In genomic region chr13:42949336-42949735, GRCm38 (mm10) we compare ENCODE assay signal across 17 mouse cellular contexts.
"Had no signal": no experiment of that assay in that cellular context is flagged by ENCODE, and none has a peak within 500 bp of the region (broad histone marks: within the 10 kb centered on the region; RNA-seq: fewer than 3 reads in every experiment).

No protein-coding gene starts in this region.

- H3K4me3 ChIP-seq: midbrain, embryonic 10.5 days; midbrain, embryonic 12.5 days; myocyte; neural tube, embryonic 13.5 days; neural tube, embryonic 15.5 days had no signal

- ATAC-seq: midbrain, embryonic 16.5 days had no signal

- H3K36me3 ChIP-seq: midbrain, embryonic 10.5 days; midbrain, embryonic 12.5 days; neural tube, embryonic 13.5 days; neural tube, embryonic 15.5 days had no signal

- H3K27me3 ChIP-seq: midbrain, embryonic 12.5 days; neural tube, embryonic 13.5 days; neural tube, embryonic 15.5 days had no signal

- H3K27ac ChIP-seq: midbrain, embryonic 10.5 days; midbrain, embryonic 12.5 days; neural tube, embryonic 13.5 days; neural tube, embryonic 15.5 days had no signal

- DNase-seq: lung, embryonic 14.5 days; lung, postnatal 10 days; lung, postnatal 4 days; midbrain, embryonic 14.5 days; right cerebral cortex, adult 18-20 months; right cerebral cortex, postnatal 25 days; right cerebral cortex, postnatal 4 days; spleen, adult 18-20 months; thymus, adult 18-20 months; thymus, postnatal 14 days; thymus, postnatal 36 days had no signal

- H3K9ac ChIP-seq: lung, embryonic 14.5 days; midbrain, embryonic 12.5 days; neural tube, embryonic 13.5 days; neural tube, embryonic 15.5 days had no signal

- H3K9me3 ChIP-seq: midbrain, embryonic 10.5 days; midbrain, embryonic 12.5 days; neural tube, embryonic 13.5 days; neural tube, embryonic 15.5 days had no signal

- H3K4me2 ChIP-seq: lung, embryonic 14.5 days; midbrain, embryonic 12.5 days; neural tube, embryonic 13.5 days; neural tube, embryonic 15.5 days had no signal

- H3K4me1 ChIP-seq: midbrain, embryonic 12.5 days; neural tube, embryonic 15.5 days had no signal
